In the genomic region with DNA sequence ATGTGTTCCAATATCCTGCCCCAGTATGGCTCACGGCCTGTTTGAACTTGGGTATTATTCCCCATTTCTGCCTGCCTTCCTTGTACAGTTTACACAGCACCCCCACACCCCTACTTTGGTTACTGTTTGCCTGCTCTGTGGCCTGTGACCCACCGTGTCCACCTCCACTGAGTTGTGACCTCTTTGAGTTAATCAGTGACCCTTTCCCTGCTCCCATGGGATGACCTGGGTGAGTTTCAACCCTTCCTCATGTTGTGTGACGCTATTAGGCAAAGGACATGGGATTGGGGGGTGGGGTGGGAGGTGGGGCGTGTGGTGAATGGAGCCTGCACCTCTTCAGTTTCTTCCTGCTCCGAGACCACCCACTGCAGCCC, we compare ENCODE assay signal across 8 mouse cellular contexts. TPM values are rescaled to one million over a fixed set of nuclear protein-coding genes. Genes with fewer than 3 reads are reported as not detected.
DNase-seq lines count a peak whose midpoint lies in the region; ATAC-seq and TF ChIP-seq lines count a peak whose summit lies in the region.

No protein-coding gene starts in this region.

- peak overlapping the region; percentile 70; the same call in 1 of the 2 replicates for H3K9ac ChIP-seq in liver, embryonic 15.5 days

- WGBS in cerebellum, adult 2 months: 57% methylated on average over 5 of the region's 5 CpGs
- WGBS in embryonic facial prominence, embryonic 10.5 days: 60% methylated on average over 5 of the region's 5 CpGs
- WGBS in kidney, adult 2 months: 36% methylated on average over 5 of the region's 5 CpGs
- 57% methylated on average over 5 of the region's 5 CpGs for WGBS in liver, embryonic 15.5 days (ENCODE audit: insufficient replicate concordance)

- peaks cover 8% of the 10 kb centered on the region; the same call in 1 of the 2 replicates for H3K36me3 ChIP-seq in embryonic facial prominence, embryonic 10.5 days (replicated peaks)
- no peaks in the 10 kb centered on the region for H3K36me3 ChIP-seq in kidney, adult 2 months (ENCODE audit: control insufficient read depth, insufficient read depth, low read length)
- no peaks in the 10 kb centered on the region for H3K36me3 ChIP-seq in liver, embryonic 15.5 days (replicated peaks)

- peak; percentile 41 for ATAC-seq in liver, embryonic 15.5 days (ENCODE audit: insufficient read depth)
- ATAC-seq in CD4-positive, CD25-positive, alpha-beta regulatory T cell, adult 4 months: no peak

- no peak overlapping the region for H3K27ac ChIP-seq in cerebellum, adult 2 months (ENCODE audit: insufficient read depth, low read length)
- H3K27ac ChIP-seq in embryonic facial prominence, embryonic 10.5 days (replicated peaks): no peak overlapping the region
- H3K27ac ChIP-seq in kidney, adult 2 months (ENCODE audit: insufficient read depth, low read depth, low read length): peak overlapping the region; percentile 99
- H3K27ac ChIP-seq in liver, embryonic 15.5 days (replicated peaks): peak overlapping the region; percentile 78

- H3K27me3 ChIP-seq in cerebellum, adult 2 months (ENCODE audit: control insufficient read depth, insufficient read depth, low read length): no peaks in the 10 kb centered on the region
- no peaks in the 10 kb centered on the region for H3K27me3 ChIP-seq in embryonic facial prominence, embryonic 10.5 days (replicated peaks; ENCODE audit: low read depth, poor library complexity, severe bottlenecking)
- H3K27me3 ChIP-seq in kidney, adult 2 months (replicated peaks; ENCODE audit: control insufficient read depth, insufficient read depth, low read length): no peaks in the 10 kb centered on the region
- H3K27me3 ChIP-seq in liver, embryonic 15.5 days: no peaks in the 10 kb centered on the region

- DNase-seq in cerebellum, adult 2 months: no peak
- no peak for DNase-seq in cerebellum, adult 11 months
- DNase-seq in embryonic facial prominence, embryonic 10.5 days (ENCODE audit: low spot score): no peak
- peak; percentile 93 for DNase-seq in kidney, adult 2 months
- no peak for DNase-seq in right cerebral cortex, adult 2 months (ENCODE audit: low spot score in 2 of 2)
- no peak for DNase-seq in right cerebral cortex, postnatal 36 days (ENCODE audit: low spot score in 2 of 2)

- no peak for TF ChIP-seq CTCF in cerebellum, adult 2 months (IDR thresholded peaks at IDR 0.05; ENCODE audit: borderline replicate concordance, insufficient read depth, low read depth, low read length)
- no peak for TF ChIP-seq CTCF in kidney, adult 2 months (conservative IDR thresholded peaks at IDR 0.05; ENCODE audit: insufficient read depth, insufficient read length, low read depth, low read length)

- H3K4me3 ChIP-seq in cerebellum, adult 2 months (replicated peaks; ENCODE audit: insufficient read depth, low read depth, low read length): peak overlapping the region; percentile 72
- H3K4me3 ChIP-seq in embryonic facial prominence, embryonic 10.5 days: peak overlapping the region; percentile 85; the same call in 1 of the 2 replicates
- H3K4me3 ChIP-seq in kidney, adult 2 months (ENCODE audit: insufficient read depth, low read depth, low read length): peak overlapping the region; percentile 94
- H3K4me3 ChIP-seq in liver, embryonic 15.5 days (replicated peaks): peak overlapping the region; percentile 71

- no peaks in the 10 kb centered on the region for H3K9me3 ChIP-seq in embryonic facial prominence, embryonic 10.5 days
- no peaks in the 10 kb centered on the region for H3K9me3 ChIP-seq in liver, embryonic 15.5 days (replicated peaks)

- no peak for TF ChIP-seq POLR2A in cerebellum, adult 2 months (IDR thresholded peaks at IDR 0.05; ENCODE audit: borderline replicate concordance, insufficient read depth, low read length)
- TF ChIP-seq POLR2A in kidney, adult 2 months (IDR thresholded peaks at IDR 0.05; ENCODE audit: low read depth, low read length): no peak

- H3K4me2 ChIP-seq in liver, embryonic 15.5 days: peak overlapping the region; percentile 95

- peaks cover 6% of the 10 kb centered on the region for H3K4me1 ChIP-seq in cerebellum, adult 2 months (ENCODE audit: control insufficient read depth, insufficient read depth, low read length)
- H3K4me1 ChIP-seq in embryonic facial prominence, embryonic 10.5 days: peaks cover 29% of the 10 kb centered on the region
- H3K4me1 ChIP-seq in kidney, adult 2 months (ENCODE audit: control insufficient read depth, insufficient read depth, low read length): peaks cover 17% of the 10 kb centered on the region
- H3K4me1 ChIP-seq in liver, embryonic 15.5 days (replicated peaks): peaks cover 37% of the 10 kb centered on the region

RNA-seq across cellular contexts. Expression of a gene that starts 1.4 kb away (rescaled TPM):
- 22.5 and 25.2 TPM in 2 replicates for polyA plus RNA-seq in cerebellum, adult 2 months (2012; rRNA removed)
- polyA plus RNA-seq in embryonic facial prominence, embryonic 10.5 days (2016; fragmentation: Nextera tagmentation; extraction: Ambion mirVana): 24.4 and 25.1 TPM in 2 replicates
- polyA plus RNA-seq in kidney, adult 2 months (2012; rRNA removed): 517 and 605 TPM in 2 replicates
- polyA plus RNA-seq in liver, embryonic 15.5 days (2015; fragmentation: Nextera tagmentation; extraction: Ambion mirVana): 85.0 and 99.8 TPM in 2 replicates
- polyA plus RNA-seq in CD4-positive, CD25-positive, alpha-beta regulatory T cell, adult 4 months (2017; shearing (Covaris generic)): 10 to 100 TPM; 11.0 to 22.4 TPM

RNA-seq across cellular contexts. Expression of a gene that starts 21.1 kb away (rescaled TPM):
- polyA plus RNA-seq in cerebellum, adult 2 months (2012; rRNA removed): 0.03 and 0.05 TPM in 2 replicates
- polyA plus RNA-seq in embryonic facial prominence, embryonic 10.5 days (2016; fragmentation: Nextera tagmentation; extraction: Ambion mirVana): not detected in 2 replicates
- polyA plus RNA-seq in kidney, adult 2 months (2012; rRNA removed): 0.02 and 0.08 TPM in 2 replicates
- not detected in 2 replicates for polyA plus RNA-seq in liver, embryonic 15.5 days (2015; fragmentation: Nextera tagmentation; extraction: Ambion mirVana)
- not detected for polyA plus RNA-seq in CD4-positive, CD25-positive, alpha-beta regulatory T cell, adult 4 months (2017; shearing (Covaris generic))

RNA-seq across cellular contexts. Expression of a gene that starts 29.2 kb away (rescaled TPM):
- not detected in 2 replicates for polyA plus RNA-seq in cerebellum, adult 2 months (2012; rRNA removed)
- not detected in 2 replicates for polyA plus RNA-seq in embryonic facial prominence, embryonic 10.5 days (2016; fragmentation: Nextera tagmentation; extraction: Ambion mirVana)
- 0.08 and 0.14 TPM in 2 replicates for polyA plus RNA-seq in kidney, adult 2 months (2012; rRNA removed)
- not detected in 2 replicates for polyA plus RNA-seq in liver, embryonic 15.5 days (2015; fragmentation: Nextera tagmentation; extraction: Ambion mirVana)
- not detected for polyA plus RNA-seq in CD4-positive, CD25-positive, alpha-beta regulatory T cell, adult 4 months (2017; shearing (Covaris generic))

Comparison
In these comparisons a context has a peak if more than half of its experiments do, and no peak if none do; other contexts are left out.
1. H3K27ac ChIP-seq: peak in kidney, adult 2 months (single experiment) and liver, embryonic 15.5 days (single experiment); none in cerebellum, adult 2 months (single experiment) and embryonic facial prominence, embryonic 10.5 days (single experiment).
2. Peak in every context shown above with its lines, with median percentiles within 50 percentile points of each other: H3K4me3 ChIP-seq.